Mouse (Mus musculus): ENCODE results near the gene Med19.

GRCm38 (mm10) chr2:84714422-84714810 is 36.2 kb downstream of the Med19 start:
- TF ChIP-seq POLR2A (IDR thresholded peaks at IDR 0.05; ENCODE audit: low read depth, low read length) (no peak), CTCF (IDR thresholded peaks at IDR 0.05; ENCODE audit: extremely low read depth, insufficient read length, insufficient replicate concordance, low read depth, low read length) (no peak)
